Mouse (Mus musculus): ENCODE measurements around the gene Caly. TPM values are rescaled to one million over a fixed set of nuclear protein-coding genes. Genes with fewer than 3 reads are reported as not detected.

The Caly gene
- total and polyA plus RNA-seq, 2 experiments from 2014 or later = 0.70 to 1.9 TPM

- TF ChIP-seq CTCF (IDR thresholded peaks at IDR 0.05; ENCODE audit: low read depth) (no peak), EP300 (IDR thresholded peaks at IDR 0.05; ENCODE audit: low read depth) (no peak)
- Histone ChIP-seq H3K4me3 (ENCODE audit: low read depth, low read length) (no peak overlapping the region), H3K9ac (replicated peaks; ENCODE audit: low read depth, low read length) (no peak overlapping the region), H3K27me3 (ENCODE audit: control insufficient read depth, insufficient read depth, low read length) (peaks cover 94% of the 10 kb centered on the region), H3K4me1 (ENCODE audit: control insufficient read depth, insufficient read depth) (peaks cover 4% of the 10 kb centered on the region; the same call in 1 of the 2 replicates), H3K9me3 (replicated peaks; ENCODE audit: control insufficient read depth, low read length) (0 out of 2 replicates have a peak, but pooled peaks cover 4% of the 10 kb centered on the region), H3K4me2 (ENCODE audit: low read depth, low read length) (no peak overlapping the region), H3K27ac (ENCODE audit: low read depth) (no peak overlapping the region), H3K36me3 (replicated peaks; ENCODE audit: control insufficient read depth, insufficient read depth, low read length) (no peaks in the 10 kb centered on the region)
- ATAC-seq (ENCODE audit: insufficient read depth, low read depth) (no peak), DNase-seq (ENCODE audit: low spot score) (no peak)
- WGBS = 29% methylated on average over 4 of the region's 4 CpGs
Observed at GRCm38 (mm10) chr7:140059601-140060000, 22.7 kb downstream of the Caly start.

GRCm38 (mm10) chr7:140058528-140058927, 23.8 kb downstream of the Caly start:
- peaks cover 88% of the 10 kb centered on the region for H3K27me3 ChIP-seq (ENCODE audit: control insufficient read depth, insufficient read depth, low read length)
- H3K36me3 ChIP-seq (replicated peaks; ENCODE audit: control insufficient read depth, insufficient read depth, low read length) = no peaks in the 10 kb centered on the region
- H3K4me3 ChIP-seq (ENCODE audit: low read depth, low read length) = peak overlapping the region; percentile 50
- TF ChIP-seq CTCF (IDR thresholded peaks at IDR 0.05; ENCODE audit: low read depth) = no peak
- TF ChIP-seq EP300 (IDR thresholded peaks at IDR 0.05; ENCODE audit: low read depth) = no peak
- no peak for ATAC-seq (ENCODE audit: insufficient read depth, low read depth)
- H3K9me3 ChIP-seq (replicated peaks; ENCODE audit: control insufficient read depth, low read length) = 0 out of 2 replicates have a peak, but pooled peaks cover 4% of the 10 kb centered on the region
- no peak for DNase-seq (ENCODE audit: low spot score)
- H3K9ac ChIP-seq (replicated peaks; ENCODE audit: low read depth, low read length) = no peak overlapping the region
- H3K4me2 ChIP-seq (ENCODE audit: low read depth, low read length) = peak overlapping the region; percentile 75
- WGBS = 22% methylated on average over 7 of the region's 7 CpGs
- H3K27ac ChIP-seq (ENCODE audit: low read depth) = no peak overlapping the region
- H3K4me1 ChIP-seq (ENCODE audit: control insufficient read depth, insufficient read depth) = peaks cover 4% of the 10 kb centered on the region; the same call in 1 of the 2 replicates

GRCm38 (mm10) chr7:140057413-140058407, 24.6 kb downstream of the Caly start:
- WGBS = 3% methylated on average over 53 of the region's 53 CpGs
- Histone ChIP-seq H3K27ac (ENCODE audit: low read depth) (no peak overlapping the region), H3K4me3 (ENCODE audit: low read depth, low read length) (peak overlapping the region; percentile 50), H3K4me1 (ENCODE audit: control insufficient read depth, insufficient read depth) (peaks cover 4% of the 10 kb centered on the region; the same call in 1 of the 2 replicates), H3K9ac (replicated peaks; ENCODE audit: low read depth, low read length) (peak overlapping the region; percentile 34; the same call in 1 of the 2 replicates), H3K4me2 (ENCODE audit: low read depth, low read length) (peak overlapping the region; percentile 75), H3K27me3 (ENCODE audit: control insufficient read depth, insufficient read depth, low read length) (peaks cover 90% of the 10 kb centered on the region), H3K36me3 (replicated peaks; ENCODE audit: control insufficient read depth, insufficient read depth, low read length) (no peaks in the 10 kb centered on the region), H3K9me3 (replicated peaks; ENCODE audit: control insufficient read depth, low read length) (0 out of 2 replicates have a peak, but pooled peaks cover 4% of the 10 kb centered on the region)
- DNase-seq (ENCODE audit: low spot score) (no peak), ATAC-seq (ENCODE audit: insufficient read depth, low read depth) (peak; percentile 40; the same call in 1 of the 2 replicates)
- TF ChIP-seq CTCF (IDR thresholded peaks at IDR 0.05; ENCODE audit: low read depth) (no peak), EP300 (IDR thresholded peaks at IDR 0.05; ENCODE audit: low read depth) (no peak)

GRCm38 (mm10) chr7:140054124-140054523, 28.2 kb downstream of the Caly start:
- TF ChIP-seq CTCF (IDR thresholded peaks at IDR 0.05; ENCODE audit: low read depth) (no peak), EP300 (IDR thresholded peaks at IDR 0.05; ENCODE audit: low read depth) (no peak)
- ATAC-seq (ENCODE audit: insufficient read depth, low read depth) = no peak
- no peak for DNase-seq (ENCODE audit: low spot score)
- H3K4me3 ChIP-seq (ENCODE audit: low read depth, low read length) = no peak overlapping the region
- no peak overlapping the region for H3K27ac ChIP-seq (ENCODE audit: low read depth)
- peaks cover 6% of the 10 kb centered on the region; the same call in 1 of the 2 replicates for H3K4me1 ChIP-seq (ENCODE audit: control insufficient read depth, insufficient read depth)
- H3K27me3 ChIP-seq (ENCODE audit: control insufficient read depth, insufficient read depth, low read length) = peaks cover 90% of the 10 kb centered on the region
- H3K9me3 ChIP-seq (replicated peaks; ENCODE audit: control insufficient read depth, low read length) = 0 out of 2 replicates have a peak, but pooled peaks cover 4% of the 10 kb centered on the region
- H3K36me3 ChIP-seq (replicated peaks; ENCODE audit: control insufficient read depth, insufficient read depth, low read length) = no peaks in the 10 kb centered on the region
- H3K4me2 ChIP-seq (ENCODE audit: low read depth, low read length) = no peak overlapping the region
- 65% methylated on average over 4 of the region's 4 CpGs for WGBS
- no peak overlapping the region for H3K9ac ChIP-seq (replicated peaks; ENCODE audit: low read depth, low read length)

- ATAC-seq (ENCODE audit: insufficient read depth, low read depth) (peak; percentile 17; the same call in 1 of the 2 replicates), DNase-seq (ENCODE audit: low spot score) (peak; percentile 26)
- H3K36me3 ChIP-seq (replicated peaks; ENCODE audit: control insufficient read depth, insufficient read depth, low read length) = no peaks in the 10 kb centered on the region
- peaks cover 97% of the 10 kb centered on the region for H3K27me3 ChIP-seq (ENCODE audit: control insufficient read depth, insufficient read depth, low read length)
- no peak overlapping the region for H3K9ac ChIP-seq (replicated peaks; ENCODE audit: low read depth, low read length)
- peak overlapping the region; percentile 47 for H3K4me3 ChIP-seq (ENCODE audit: low read depth, low read length)
- under 1% methylated on average over 34 of the region's 34 CpGs for WGBS
- TF ChIP-seq CTCF (IDR thresholded peaks at IDR 0.05; ENCODE audit: low read depth) (no peak), EP300 (IDR thresholded peaks at IDR 0.05; ENCODE audit: low read depth) (no peak)
- peaks cover 18% of the 10 kb centered on the region for H3K4me1 ChIP-seq (ENCODE audit: control insufficient read depth, insufficient read depth)
- H3K27ac ChIP-seq (ENCODE audit: low read depth) = no peak overlapping the region
- H3K4me2 ChIP-seq (ENCODE audit: low read depth, low read length) = peak overlapping the region; percentile 60
- H3K9me3 ChIP-seq (replicated peaks; ENCODE audit: control insufficient read depth, low read length) = no peaks in the 10 kb centered on the region
Observed at GRCm38 (mm10) chr7:140049115-140049689, 33.1 kb downstream of the Caly start.

Measured in heart, postnatal 0 days (tissue).